Mouse (Mus musculus): Measurements from ENCODE around the gene Atp11b.

DNA sequence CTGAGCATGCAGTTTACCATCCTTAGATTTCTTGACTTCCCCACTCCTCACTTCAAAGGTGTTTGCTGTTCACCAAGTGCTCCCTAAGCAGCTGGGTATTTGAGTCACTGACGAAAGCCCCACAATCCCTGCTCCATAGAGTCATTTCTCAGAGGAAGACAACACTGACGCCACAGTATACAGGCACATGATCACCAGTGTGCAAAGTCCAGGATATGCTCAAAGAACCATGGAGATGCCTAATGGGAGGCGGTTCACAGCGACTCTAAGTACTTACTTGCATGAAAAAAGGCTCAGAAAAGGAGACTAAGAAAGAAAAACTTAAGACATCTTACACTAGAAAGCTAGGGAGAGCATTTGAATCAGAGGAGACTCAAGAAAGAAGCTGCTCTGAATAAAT, 8.9 kb upstream of the Atp11b start:
- TF ChIP-seq CTCF (IDR thresholded peaks at IDR 0.05; ENCODE audit: low read depth, low read length) = no peak
- TF ChIP-seq POLR2A (IDR thresholded peaks at IDR 0.05; ENCODE audit: insufficient read depth, low read length) = no peak
